Mouse (Mus musculus): ENCODE data around the gene Zrsr1.

Gene Zrsr1

GRCm38 (mm10) chr11:22972746-22973526, 1.1 kb downstream of the Zrsr1 start:
- peak; percentile 62 for DNase-seq (ENCODE audit: low read depth)

- no peak for DNase-seq (ENCODE audit: low read depth)
Measured at GRCm38 (mm10) chr11:22973599-22973998, 1.8 kb downstream of the Zrsr1 start.

GRCm38 (mm10) chr11:22978215-22978614, 6.4 kb downstream of the Zrsr1 start:
- DNase-seq (ENCODE audit: low read depth), result no peak

- no peak for DNase-seq (ENCODE audit: low read depth)
Measured at GRCm38 (mm10) chr11:22978711-22979110, 6.9 kb downstream of the Zrsr1 start.

DNA sequence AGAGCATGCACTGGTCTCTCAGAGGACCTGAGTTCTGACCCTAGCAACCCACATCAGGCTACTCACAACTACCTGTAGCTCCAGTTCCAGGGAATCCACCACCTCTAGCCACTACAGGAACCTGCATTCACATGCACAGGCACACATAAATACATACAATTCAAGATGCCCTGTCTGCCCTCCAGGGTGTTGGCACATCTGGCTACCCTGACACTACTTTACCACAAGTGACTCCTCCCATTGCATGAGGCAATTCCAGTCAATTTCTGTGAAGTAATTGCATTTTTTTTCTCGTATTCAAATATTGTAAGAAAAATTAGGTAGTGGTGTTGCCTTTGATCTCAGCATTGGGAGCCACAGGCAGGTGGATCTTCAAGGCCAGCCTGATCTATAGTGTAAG, 7.4 kb downstream of the Zrsr1 start:
- no peak for DNase-seq (ENCODE audit: low read depth)

DNA sequence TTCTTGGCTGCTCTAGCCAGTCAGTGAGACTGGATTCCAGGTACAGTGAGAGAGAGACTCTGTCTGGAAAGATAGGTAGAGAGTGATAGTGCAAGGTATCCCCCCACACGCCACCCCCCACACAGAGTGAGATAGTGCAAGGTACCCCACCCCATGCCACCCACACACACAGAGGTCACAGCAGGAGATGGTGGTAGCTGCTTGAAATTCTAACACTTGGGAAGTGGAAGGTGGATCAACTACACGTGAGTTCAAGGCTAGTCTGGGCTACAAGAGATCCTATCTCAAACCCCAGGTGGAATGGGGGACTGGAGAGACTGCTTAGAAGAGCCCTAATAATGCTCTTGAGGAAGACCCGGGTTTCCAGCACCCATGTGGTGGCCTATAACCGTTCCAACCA, 9.2 kb downstream of the Zrsr1 start:
- DNase-seq (ENCODE audit: low read depth), result no peak

GRCm38 (mm10) chr11:22981543-22981950, 9.7 kb downstream of the Zrsr1 start:
- DNase-seq (ENCODE audit: low read depth), result no peak

DNA sequence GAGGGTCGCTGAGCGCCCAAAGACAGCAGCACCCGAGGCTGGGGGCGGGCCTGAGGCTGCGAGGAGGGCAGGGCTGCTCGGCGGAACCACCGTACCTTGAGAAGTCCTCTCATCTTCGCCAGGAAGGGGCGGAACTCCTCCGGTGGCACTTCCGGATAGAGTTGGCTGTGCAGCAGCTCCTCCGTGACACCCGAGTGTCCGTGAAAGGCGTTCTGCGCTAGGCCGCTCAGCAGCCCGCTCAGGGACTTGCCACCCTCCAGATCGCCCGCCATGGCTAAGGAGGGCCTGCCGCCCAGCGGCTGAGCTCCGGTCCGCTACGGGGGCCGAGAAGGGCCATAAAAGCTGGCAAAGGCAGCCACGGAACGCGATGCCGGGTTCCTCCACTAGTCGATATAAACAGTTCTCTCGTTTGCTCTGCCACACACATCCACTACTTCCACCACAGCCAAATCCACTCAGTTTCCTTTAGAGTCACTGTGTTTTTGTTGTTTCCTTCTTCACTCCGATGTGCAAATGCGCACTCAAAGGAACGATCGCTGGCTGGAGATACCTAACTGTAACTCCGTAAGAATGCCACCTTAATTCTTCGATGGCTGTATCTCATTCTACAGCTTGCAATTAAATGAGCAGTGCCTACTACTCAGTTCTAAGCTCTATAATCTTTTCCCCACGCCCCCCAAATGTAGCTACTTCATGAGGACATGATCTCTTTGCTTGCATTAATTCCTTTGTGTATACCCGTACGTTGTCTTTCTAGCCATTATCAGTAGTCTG, 10.4 kb downstream of the Zrsr1 start, which contains the start of the genes Gm28048 and Commd1:
Gene Gm28048, minus strand, starts transcription at position 107 of the 774 bp plus-strand sequence.
Gene Commd1, minus strand, starts transcription at position 399 of the 774 bp plus-strand sequence.
- peak; percentile 85 for DNase-seq (ENCODE audit: low read depth)

GRCm38 (mm10) chr11:22982846-22983245, 11.0 kb downstream of the Zrsr1 start:
- no peak for DNase-seq (ENCODE audit: low read depth)

DNA sequence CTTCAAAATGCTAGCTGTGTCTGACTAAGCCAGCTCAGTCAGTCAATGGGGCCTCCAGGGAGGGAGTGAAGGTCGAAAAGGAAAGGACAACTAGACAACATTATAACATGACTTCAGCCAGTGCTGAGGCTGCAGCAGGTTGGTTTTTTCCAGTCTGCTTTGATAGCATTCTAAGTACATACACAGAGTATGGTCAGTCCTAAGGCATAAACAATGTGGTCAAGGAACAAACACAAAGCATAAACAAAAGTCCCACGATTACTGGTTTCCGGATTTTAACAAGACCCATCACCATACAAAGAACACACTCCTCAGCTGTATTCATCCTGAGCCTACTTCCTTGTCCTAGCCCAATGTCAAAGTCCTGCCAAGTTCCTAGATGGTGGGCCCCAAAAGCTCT, 13.7 kb downstream of the Zrsr1 start:
- no peak for DNase-seq (ENCODE audit: low read depth)

- peak; percentile 69 for DNase-seq (ENCODE audit: low read depth)
Measured at GRCm38 (mm10) chr11:22987357-22987756, 15.6 kb downstream of the Zrsr1 start.

GRCm38 (mm10) chr11:22989786-22990185, 18.0 kb downstream of the Zrsr1 start:
- DNase-seq (ENCODE audit: low read depth), result no peak

- peak; percentile 75 for DNase-seq (ENCODE audit: low read depth)
Measured at GRCm38 (mm10) chr11:22990393-22991126, 18.8 kb downstream of the Zrsr1 start, which contains the start of gene Cct4. Gene Cct4 (plus strand): TSS chr11:22990519.

DNA sequence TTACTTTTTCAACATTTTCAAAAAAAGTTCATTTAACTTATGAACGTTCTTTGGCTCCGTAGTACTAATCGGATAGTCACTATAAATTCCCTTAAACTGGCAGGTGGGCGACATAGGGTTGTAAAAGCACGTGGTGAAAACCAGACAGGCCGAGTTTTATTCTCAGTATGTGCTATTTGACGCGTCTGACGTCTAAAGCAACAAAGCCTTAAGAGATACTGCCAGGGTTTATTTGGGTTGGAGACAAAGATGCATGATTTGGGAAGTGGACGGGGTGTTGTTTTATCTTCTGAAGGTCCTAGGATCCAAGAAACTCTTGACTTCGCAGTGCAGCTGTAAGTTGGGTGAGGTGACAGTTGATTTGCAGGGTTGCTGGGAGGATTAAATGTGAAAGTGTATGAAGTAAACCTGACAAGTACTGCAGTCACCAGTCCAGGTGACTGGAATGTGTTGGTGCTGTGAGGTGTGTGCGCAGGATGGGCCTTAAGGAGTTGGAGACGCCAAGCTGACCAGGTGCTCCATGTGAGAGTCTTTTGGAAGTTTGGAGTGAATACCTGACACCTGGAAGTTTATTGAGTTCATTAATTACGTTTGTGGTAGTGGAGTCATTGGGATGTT, 19.5 kb downstream of the Zrsr1 start:
- no peak for DNase-seq (ENCODE audit: low read depth)

GRCm38 (mm10) chr11:22994271-22994670, 22.5 kb downstream of the Zrsr1 start:
- DNase-seq (ENCODE audit: low read depth), result no peak

- no peak for DNase-seq (ENCODE audit: low read depth)
Measured at GRCm38 (mm10) chr11:22995461-22995860, 23.7 kb downstream of the Zrsr1 start.

DNA sequence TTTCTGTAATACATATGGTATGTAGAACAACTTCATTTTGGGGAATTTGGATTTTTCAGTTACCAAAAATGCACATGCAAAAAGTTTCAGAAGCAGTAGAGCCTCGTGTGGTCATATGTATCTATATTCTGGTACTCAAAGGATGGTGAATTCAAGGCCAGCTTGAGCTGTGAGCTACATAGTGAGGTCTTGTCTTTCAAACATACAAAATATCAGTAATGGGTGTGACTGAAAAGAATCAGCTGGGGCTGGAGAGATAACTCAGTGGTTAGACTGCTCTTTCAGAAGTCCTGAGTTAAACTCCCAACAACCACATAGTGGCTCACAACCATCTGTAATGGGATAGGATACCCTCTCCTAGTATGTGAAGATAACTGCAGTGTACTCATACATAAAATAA, 26.5 kb downstream of the Zrsr1 start:
- no peak for DNase-seq (ENCODE audit: low read depth)

GRCm38 (mm10) chr11:23005276-23005675, 33.5 kb downstream of the Zrsr1 start:
- DNase-seq (ENCODE audit: low read depth), result no peak

GRCm38 (mm10) chr11:23007166-23007480, 35.3 kb downstream of the Zrsr1 start:
- DNase-seq (ENCODE audit: low read depth), result no peak

DNA sequence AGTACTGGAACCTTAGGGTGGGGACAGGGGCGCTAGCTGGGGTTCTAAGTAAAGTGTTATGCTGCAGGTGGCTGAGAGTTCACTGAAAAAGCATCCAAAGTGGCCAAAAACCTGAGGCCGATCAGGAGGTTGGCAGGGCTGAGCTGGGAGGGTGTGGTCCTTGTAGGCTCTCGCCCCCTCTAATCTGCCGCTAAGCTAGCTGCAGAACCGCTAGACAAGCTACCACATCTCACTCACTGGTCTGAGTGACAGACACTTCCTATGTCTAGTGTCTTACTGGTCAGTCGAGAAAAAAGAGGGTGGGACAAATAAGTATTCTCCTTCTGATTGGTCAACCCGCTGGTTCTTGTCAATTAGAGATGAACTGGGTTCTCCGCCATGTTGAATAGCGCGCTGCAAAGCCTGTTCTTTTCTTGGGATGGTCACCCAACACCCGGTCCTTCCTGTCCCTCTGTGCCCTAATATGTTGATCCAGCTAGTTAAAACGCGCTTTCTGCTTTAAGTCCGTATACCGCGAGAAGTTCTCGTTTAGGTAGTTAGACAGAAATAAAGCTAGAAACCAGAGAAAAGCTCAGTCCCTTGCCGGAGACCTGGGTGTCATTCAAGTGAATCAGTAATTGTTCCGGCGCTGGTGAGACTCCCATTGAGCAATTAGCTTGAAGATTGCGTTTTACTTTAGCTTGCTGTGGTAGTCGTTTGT, 35.8 kb downstream of the Zrsr1 start, which contains the start of gene Fam161a:
Gene Fam161a, plus strand, starts transcription at position 51 of the 700 bp plus-strand sequence.
- DNase-seq (ENCODE audit: low read depth), result peak; percentile 89

DNA sequence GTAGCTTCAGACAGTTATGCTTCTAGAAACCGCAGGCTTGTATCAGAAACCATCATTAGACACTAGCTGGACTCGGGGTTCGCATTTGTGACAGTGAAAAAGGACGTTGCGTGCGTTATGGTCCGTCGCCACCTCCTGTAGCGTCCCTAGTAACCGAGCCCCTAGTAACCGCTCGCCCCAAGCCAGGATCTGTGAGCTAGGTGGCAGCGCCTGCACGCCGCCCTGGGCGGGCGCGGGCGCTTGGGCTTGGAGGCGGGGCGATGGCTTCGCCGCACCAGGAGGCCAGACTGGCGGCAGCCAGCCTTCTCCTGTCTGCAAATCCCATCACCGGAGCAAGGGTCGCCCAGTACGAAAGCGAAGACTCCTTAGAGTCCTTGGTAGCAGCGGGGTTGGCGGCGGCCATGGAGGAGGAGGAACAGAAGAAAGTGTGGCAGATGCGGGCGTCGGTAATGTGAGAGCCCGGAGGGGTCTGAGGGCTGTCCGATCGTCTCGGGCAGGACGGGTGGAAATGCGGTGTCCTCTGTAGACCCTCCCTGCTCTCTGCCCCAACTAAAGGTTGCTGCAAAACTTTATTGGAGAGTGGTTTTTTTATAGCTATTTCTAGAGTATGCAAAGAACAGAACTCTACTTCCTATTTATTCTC, 36.5 kb downstream of the Zrsr1 start:
- peak; percentile 75 for DNase-seq (ENCODE audit: low read depth)

Measured in c-Kit-positive CD71-positive TER-119-negative erythroid progenitor cells, embryonic 14.5 days (primary cell).